8 mouse cellular contexts compared by ENCODE assay signal in the genomic region with DNA sequence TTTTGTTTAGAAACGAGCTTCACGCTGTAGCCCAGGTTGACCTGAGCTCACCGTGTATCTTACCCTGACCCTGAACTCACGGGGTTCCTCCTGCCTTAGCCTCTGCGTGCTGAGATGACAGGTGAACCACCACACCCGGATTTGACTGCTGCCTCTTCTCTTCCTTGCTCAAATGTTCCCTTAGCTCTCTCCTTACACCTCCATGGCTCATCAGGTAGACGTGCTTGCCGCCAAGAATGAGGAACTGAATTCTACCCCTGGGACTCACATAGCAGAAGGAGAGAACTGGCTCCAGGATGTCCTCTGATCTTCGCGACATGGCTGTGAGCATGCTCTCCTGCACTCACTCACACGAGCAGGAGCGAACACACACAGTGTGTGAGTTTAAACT. TPM values are rescaled to one million over a fixed set of nuclear protein-coding genes. Genes with fewer than 3 reads are reported as not detected.
DNase-seq lines count a peak whose midpoint lies in the region; ATAC-seq and TF ChIP-seq lines count a peak whose summit lies in the region.

No protein-coding gene starts in this region.

- no peak for DNase-seq in hindbrain, embryonic 11.5 days (ENCODE audit: low spot score)
- no peak for DNase-seq in adrenal gland, adult (ENCODE audit: inconsistent age in 2 of 2, low spot score in 1 of 2)
- no peak for DNase-seq in spleen, postnatal 10 days (ENCODE audit: low spot score in 2 of 2)
- DNase-seq in cerebellum, postnatal 36 days: no peak

- H3K4me2 ChIP-seq in hindbrain, embryonic 13.5 days: peak overlapping the region; percentile 28; the same call in 1 of the 2 replicates
- no peak overlapping the region for H3K4me2 ChIP-seq in hindbrain, embryonic 11.5 days (replicated peaks; ENCODE audit: low read depth, low read length)

- TF ChIP-seq CTCF in E14TG2a.4 (conservative IDR thresholded peaks at IDR 0.05; ENCODE audit: low read length): no peak

- H3K9me3 ChIP-seq in hindbrain, embryonic 13.5 days: no peaks in the 10 kb centered on the region
- H3K9me3 ChIP-seq in hindbrain, embryonic 11.5 days (ENCODE audit: control insufficient read depth, low read length): no peaks in the 10 kb centered on the region
- H3K9me3 ChIP-seq in E14TG2a.4 (ENCODE audit: low read length): peaks cover 14% of the 10 kb centered on the region

- H3K4me3 ChIP-seq in hindbrain, embryonic 13.5 days: no peak overlapping the region
- H3K4me3 ChIP-seq in hindbrain, embryonic 11.5 days (ENCODE audit: low read depth, low read length): no peak overlapping the region
- peak overlapping the region; percentile 46 for H3K4me3 ChIP-seq in E14TG2a.4 (replicated peaks; ENCODE audit: low read length)

- H3K36me3 ChIP-seq in hindbrain, embryonic 13.5 days: no peaks in the 10 kb centered on the region
- H3K36me3 ChIP-seq in hindbrain, embryonic 11.5 days (ENCODE audit: control insufficient read depth, insufficient read depth, low read length): no peaks in the 10 kb centered on the region
- H3K36me3 ChIP-seq in E14TG2a.4 (ENCODE audit: insufficient read depth, low read length): peaks cover 6% of the 10 kb centered on the region

- no peak for ATAC-seq in hindbrain, embryonic 13.5 days (ENCODE audit: low FRiP score)
- no peak for ATAC-seq in hindbrain, embryonic 11.5 days (ENCODE audit: low FRiP score)
- ATAC-seq in hematopoietic stem cell, adult 5-6 weeks (replicated peaks in 1 of 2; ENCODE audit: insufficient read depth in 1 of 2, low FRiP score in 2 of 2, low TSS enrichment in 1 of 2, low read depth in 1 of 2, poor library complexity in 2 of 2, severe bottlenecking in 2 of 2): peak; percentile 75 to 77
- peak; percentile 59 for ATAC-seq in megakaryocyte-erythroid progenitor cell, adult 5-6 weeks (replicated peaks; ENCODE audit: low FRiP score, low TSS enrichment, poor library complexity, severe bottlenecking)

- H3K27ac ChIP-seq in hindbrain, embryonic 13.5 days: no peak overlapping the region
- H3K27ac ChIP-seq in hindbrain, embryonic 11.5 days (ENCODE audit: low read depth, low read length): no peak overlapping the region

- WGBS in hindbrain, embryonic 13.5 days: 35% methylated on average over 12 of the region's 12 CpGs
- WGBS in hindbrain, embryonic 11.5 days: 31% methylated on average over 12 of the region's 12 CpGs

- peaks cover 10% of the 10 kb centered on the region for H3K4me1 ChIP-seq in hindbrain, embryonic 13.5 days (replicated peaks)
- no peaks in the 10 kb centered on the region for H3K4me1 ChIP-seq in hindbrain, embryonic 11.5 days (replicated peaks; ENCODE audit: control insufficient read depth, insufficient read depth, low read length)
- H3K4me1 ChIP-seq in E14TG2a.4 (replicated peaks; ENCODE audit: low read depth, low read length): peaks cover 79% of the 10 kb centered on the region

- no peak overlapping the region for H3K9ac ChIP-seq in hindbrain, embryonic 13.5 days
- no peak overlapping the region for H3K9ac ChIP-seq in hindbrain, embryonic 11.5 days (ENCODE audit: low read depth, low read length)

- H3K27me3 ChIP-seq in hindbrain, embryonic 13.5 days: peaks cover 25% of the 10 kb centered on the region
- H3K27me3 ChIP-seq in hindbrain, embryonic 11.5 days (ENCODE audit: control insufficient read depth, insufficient read depth, low read length): 0 out of 2 replicates have a peak, but pooled peaks cover 6% of the 10 kb centered on the region
- 0 out of 2 replicates have a peak, but pooled peaks cover 4% of the 10 kb centered on the region for H3K27me3 ChIP-seq in E14TG2a.4 (ENCODE audit: insufficient read depth, low read length)

RNA-seq across cellular contexts. Expression of a gene that starts 55.3 kb away (rescaled TPM):
- 58.7 and 60.9 TPM in 2 replicates for polyA plus RNA-seq in hindbrain, embryonic 13.5 days (2015; fragmentation: Nextera tagmentation; extraction: Ambion mirVana)
- polyA plus RNA-seq in hindbrain, embryonic 11.5 days (2014; fragmentation: Nextera tagmentation; extraction: Ambion mirVana): 44.1 and 45.9 TPM in 2 replicates
- 52.8 and 57.8 TPM in 2 replicates for total RNA-seq in hematopoietic stem cell, adult 5-6 weeks (2017)
- total RNA-seq in megakaryocyte-erythroid progenitor cell, adult 5-6 weeks (2014; fragmentation: Nextera tagmentation): 32.7 and 37.0 TPM in 2 replicates
- total RNA-seq in megakaryocyte-erythroid progenitor cell, adult 5-6 weeks (2017): 28.1 and 31.7 TPM in 2 replicates

Comparison
In these comparisons a context has a peak if more than half of its experiments do, and no peak if none do; other contexts are left out.
1. ATAC-seq: peak in hematopoietic stem cell, adult 5-6 weeks (2 of 2) and megakaryocyte-erythroid progenitor cell, adult 5-6 weeks (single experiment); none in hindbrain, embryonic 13.5 days (single experiment) and hindbrain, embryonic 11.5 days (single experiment).